Mouse (Mus musculus): Measurements from ENCODE around the gene Btbd16.

Gene Btbd16

GRCm38 (mm10) chr7:130865613-130866591 lies 92.0 kb downstream of the Btbd16 start, which contains the start of gene Plekha1:
Plekha1 (plus strand) TSS chr7:130865756.
- peak; percentile 97 to 98 for DNase-seq

- no peak for DNase-seq
These were observed 92.8 kb downstream of the Btbd16 start for GRCm38 (mm10) chr7:130866640-130867039.

GRCm38 (mm10) chr7:130867256-130867655 lies 93.4 kb downstream of the Btbd16 start:
- DNase-seq, result peak in 1 of 2 experiments; percentile 15
